Mouse (Mus musculus) cerebellum, adult 2 months (tissue): ENCODE data around the gene Emp3.

ENCODE experiments used
- CTCF ChIP-seq: fragments of 200-500 bp; IDR thresholded peaks from 2 replicates; pipeline ENCODE4 v1.5.1; 2011; ENCODE audit warnings: low read depth, mild to moderate bottlenecking, control low read depth, low read length, moderate library complexity, borderline replicate concordance; ENCODE audit not compliant: insufficient read depth
- POLR2A ChIP-seq: fragments of 200-500 bp; IDR thresholded peaks from 2 replicates; pipeline ENCODE4 v1.6.1; 2011; ENCODE audit warnings: low read length, control low read depth, borderline replicate concordance; ENCODE audit not compliant: insufficient read depth

DNA sequence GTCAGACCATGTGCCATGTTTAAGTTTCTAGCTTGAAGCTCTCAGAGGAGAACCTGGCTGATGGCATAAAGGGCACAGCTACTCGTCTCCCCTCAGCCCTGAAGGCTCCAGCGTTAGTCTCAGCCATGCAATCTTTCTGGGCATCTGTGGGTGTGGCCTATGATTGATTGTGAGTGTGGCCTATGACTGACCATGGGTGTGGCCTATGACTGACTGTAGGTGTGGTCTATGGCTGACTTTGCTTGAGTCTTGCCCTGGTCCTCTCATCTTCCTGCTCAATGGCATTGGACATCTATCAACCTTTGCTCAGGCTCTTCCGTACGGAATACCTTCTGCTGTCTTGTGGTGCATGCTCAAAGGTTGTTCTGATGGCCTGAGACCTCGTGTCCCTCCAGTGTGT, 19.6 kb downstream of the Emp3 start:
- TF ChIP-seq POLR2A = no peak
- TF ChIP-seq CTCF = no peak
